Mouse (Mus musculus): Measurements from ENCODE around the gene Gopc.

Gene Gopc

GRCm38 (mm10) chr10:52381845-52382591, at the start of gene Gopc:
TSS of gene Gopc (minus strand) at chr10:52382124.
- peak; percentile 95 for DNase-seq (ENCODE audit: low read depth)

- no peak for DNase-seq (ENCODE audit: low read depth)
These were observed 49.0 kb upstream of the Gopc start for GRCm38 (mm10) chr10:52430953-52431352.

GRCm38 (mm10) chr10:52427634-52428415, 45.9 kb upstream of the Gopc start:
- DNase-seq (ENCODE audit: low read depth): no peak

GRCm38 (mm10) chr10:52426314-52426980, 44.5 kb upstream of the Gopc start:
- no peak for DNase-seq (ENCODE audit: low read depth)

- DNase-seq (ENCODE audit: low read depth): peak; percentile 14
These were observed 41.2 kb upstream of the Gopc start for GRCm38 (mm10) chr10:52423097-52423496.

- no peak for DNase-seq (ENCODE audit: low read depth)
These were observed 39.8 kb upstream of the Gopc start for GRCm38 (mm10) chr10:52421716-52422115.

GRCm38 (mm10) chr10:52420526-52420925, 38.6 kb upstream of the Gopc start:
- no peak for DNase-seq (ENCODE audit: low read depth)

- DNase-seq (ENCODE audit: low read depth): no peak
These were observed 37.5 kb upstream of the Gopc start for GRCm38 (mm10) chr10:52419402-52419801.

- no peak for DNase-seq (ENCODE audit: low read depth)
These were observed 37.0 kb upstream of the Gopc start for GRCm38 (mm10) chr10:52418931-52419330.

GRCm38 (mm10) chr10:52417998-52418860, 36.3 kb upstream of the Gopc start:
- peak; percentile 22 for DNase-seq (ENCODE audit: low read depth)

- DNase-seq (ENCODE audit: low read depth): peak; percentile 92
These were observed 35.5 kb upstream of the Gopc start, which contains the start of gene Nus1 for GRCm38 (mm10) chr10:52417299-52417997. TSS of gene Nus1 (plus strand) at chr10:52417547.

- no peak for DNase-seq (ENCODE audit: low read depth)
These were observed 34.5 kb upstream of the Gopc start for GRCm38 (mm10) chr10:52416458-52416857.

GRCm38 (mm10) chr10:52415020-52415419, 33.1 kb upstream of the Gopc start:
- DNase-seq (ENCODE audit: low read depth): no peak

GRCm38 (mm10) chr10:52407526-52407925, 25.6 kb upstream of the Gopc start:
- DNase-seq (ENCODE audit: low read depth): no peak

- no peak for DNase-seq (ENCODE audit: low read depth)
These were observed 23.2 kb upstream of the Gopc start for GRCm38 (mm10) chr10:52405160-52405559.

GRCm38 (mm10) chr10:52399722-52400121, 17.8 kb upstream of the Gopc start:
- DNase-seq (ENCODE audit: low read depth): no peak

- DNase-seq (ENCODE audit: low read depth): no peak
These were observed 16.8 kb upstream of the Gopc start for GRCm38 (mm10) chr10:52398715-52399114.

- no peak for DNase-seq (ENCODE audit: low read depth)
These were observed 14.7 kb upstream of the Gopc start for GRCm38 (mm10) chr10:52396647-52397046.

- DNase-seq (ENCODE audit: low read depth): no peak
These were observed 9.3 kb upstream of the Gopc start for GRCm38 (mm10) chr10:52391208-52391607.

GRCm38 (mm10) chr10:52389438-52389837, 7.5 kb upstream of the Gopc start:
- no peak for DNase-seq (ENCODE audit: low read depth)

GRCm38 (mm10) chr10:52388922-52389430, 7.1 kb upstream of the Gopc start, which contains the start of gene Nepn:
TSS of gene Nepn (plus strand) at chr10:52388972.
- DNase-seq (ENCODE audit: low read depth): no peak
